In genomic region chr1:75393139-75393538, GRCm38 (mm10) we compare ENCODE assay signal across 8 mouse cellular contexts. TPM values are rescaled to one million over a fixed set of nuclear protein-coding genes. Genes with fewer than 3 reads are reported as not detected.
DNase-seq lines count a peak whose midpoint lies in the region; ATAC-seq and TF ChIP-seq lines count a peak whose summit lies in the region.

No protein-coding gene starts in this region.

- H3K9ac ChIP-seq in intestine, postnatal 0 days (ENCODE audit: low read depth, low read length) = no peak overlapping the region
- H3K9ac ChIP-seq in stomach, postnatal 0 days (ENCODE audit: low read length) = no peak overlapping the region
- no peak overlapping the region for H3K9ac ChIP-seq in midbrain, embryonic 14.5 days (replicated peaks; ENCODE audit: low read length)

- no peak overlapping the region for H3K4me3 ChIP-seq in C2C12 (ENCODE audit: insufficient read depth, poor library complexity, severe bottlenecking)
- no peak overlapping the region for H3K4me3 ChIP-seq in intestine, postnatal 0 days (ENCODE audit: low read depth, low read length)
- no peak overlapping the region for H3K4me3 ChIP-seq in stomach, postnatal 0 days (ENCODE audit: low read depth, low read length)
- no peak overlapping the region for H3K4me3 ChIP-seq in midbrain, embryonic 14.5 days (replicated peaks; ENCODE audit: low read depth, low read length)

- no peaks in the 10 kb centered on the region for H3K27me3 ChIP-seq in C2C12 (ENCODE audit: control insufficient read depth, insufficient read depth, insufficient read length)
- peaks cover 17% of the 10 kb centered on the region for H3K27me3 ChIP-seq in intestine, postnatal 0 days (replicated peaks; ENCODE audit: control insufficient read depth, insufficient read depth, low read length)
- H3K27me3 ChIP-seq in stomach, postnatal 0 days (ENCODE audit: control insufficient read depth, insufficient read depth, low read length) = no peaks in the 10 kb centered on the region
- peaks cover 19% of the 10 kb centered on the region for H3K27me3 ChIP-seq in midbrain, embryonic 14.5 days (ENCODE audit: control insufficient read depth, insufficient read depth, low read length)

- no peak overlapping the region for H3K4me2 ChIP-seq in intestine, postnatal 0 days (replicated peaks; ENCODE audit: low read depth)
- no peak overlapping the region for H3K4me2 ChIP-seq in stomach, postnatal 0 days (replicated peaks; ENCODE audit: low read depth)
- no peak overlapping the region for H3K4me2 ChIP-seq in midbrain, embryonic 14.5 days (ENCODE audit: low read length)

- no peaks in the 10 kb centered on the region for H3K9me3 ChIP-seq in intestine, postnatal 0 days (ENCODE audit: control insufficient read depth)
- no peaks in the 10 kb centered on the region for H3K9me3 ChIP-seq in stomach, postnatal 0 days (ENCODE audit: control insufficient read depth, low read length)
- H3K9me3 ChIP-seq in midbrain, embryonic 14.5 days (ENCODE audit: control insufficient read depth, low read length) = no peaks in the 10 kb centered on the region

- H3ac ChIP-seq in C2C12 (ENCODE audit: control insufficient read depth, insufficient read length, low read depth) = no peak overlapping the region

- H3K27ac ChIP-seq in intestine, postnatal 0 days (ENCODE audit: low read depth, low read length) = 0 out of 2 replicates have a peak overlapping the region, but pooled peaks have one; percentile 35
- H3K27ac ChIP-seq in stomach, postnatal 0 days (replicated peaks) = peak overlapping the region; percentile 81
- H3K27ac ChIP-seq in midbrain, embryonic 14.5 days (replicated peaks; ENCODE audit: low read depth, low read length) = no peak overlapping the region

- no peak for TF ChIP-seq EP300 in stomach, postnatal 0 days (optimal IDR thresholded peaks at IDR 0.05)

- peaks cover 39% of the 10 kb centered on the region for H3K36me3 ChIP-seq in C2C12 (ENCODE audit: control insufficient read depth, insufficient read depth)
- 0 out of 2 replicates have a peak, but pooled peaks cover 3% of the 10 kb centered on the region for H3K36me3 ChIP-seq in intestine, postnatal 0 days (ENCODE audit: control insufficient read depth, insufficient read depth)
- peaks cover 3% of the 10 kb centered on the region; the same call in 1 of the 2 replicates for H3K36me3 ChIP-seq in stomach, postnatal 0 days (ENCODE audit: control insufficient read depth, insufficient read depth, low read length)
- H3K36me3 ChIP-seq in midbrain, embryonic 14.5 days (ENCODE audit: control insufficient read depth, insufficient read depth, low read length) = peaks cover 7% of the 10 kb centered on the region; the same call in 1 of the 2 replicates

- H3K79me3 ChIP-seq in C2C12 (ENCODE audit: low read depth) = peaks cover 4% of the 10 kb centered on the region

- 61% methylated on average over 9 of the region's 9 CpGs for WGBS in intestine, postnatal 0 days
- 38% methylated on average over 9 of the region's 9 CpGs for whole genome bisulfite sequencing in stomach, postnatal 0 days
- WGBS in midbrain, embryonic 14.5 days = 71% methylated on average over 9 of the region's 9 CpGs

- H3K4me1 ChIP-seq in intestine, postnatal 0 days (replicated peaks; ENCODE audit: control insufficient read depth, insufficient read depth, low read length) = 0 out of 2 replicates have a peak, but pooled peaks cover under 1% of the 10 kb centered on the region
- no peaks in the 10 kb centered on the region for H3K4me1 ChIP-seq in stomach, postnatal 0 days (replicated peaks; ENCODE audit: control insufficient read depth, insufficient read depth)
- H3K4me1 ChIP-seq in midbrain, embryonic 14.5 days (ENCODE audit: control insufficient read depth, insufficient read depth, low read length) = peaks cover 11% of the 10 kb centered on the region

- no peak for TF ChIP-seq CTCF in C2C12 (IDR thresholded peaks at IDR 0.05; ENCODE audit: control insufficient read depth, insufficient read depth, insufficient read length)
- TF ChIP-seq CTCF in intestine, postnatal 0 days (IDR thresholded peaks at IDR 0.05; ENCODE audit: low read depth) = no peak
- TF ChIP-seq CTCF in stomach, postnatal 0 days (IDR thresholded peaks at IDR 0.05; ENCODE audit: low read depth) = no peak

- peaks cover 20% of the 10 kb centered on the region for H3K79me2 ChIP-seq in C2C12 (ENCODE audit: control insufficient read depth, insufficient read depth)

- DNase-seq in cerebellum, adult 11 months = peak; percentile 92
- DNase-seq in gastrocnemius, adult 8-10 months (ENCODE audit: low spot score in 2 of 2) = peak; percentile 80 to 92
- no peak for DNase-seq in stomach, postnatal 0 days (ENCODE audit: low spot score)
- no peak for DNase-seq in midbrain, embryonic 14.5 days
- no peak for DNase-seq in adrenal gland, postnatal 36 days

- no peak for ATAC-seq in intestine, postnatal 0 days
- peak; percentile 35; the same call in 1 of the 2 replicates for ATAC-seq in stomach, postnatal 0 days (ENCODE audit: low FRiP score, low TSS enrichment)
- no peak for ATAC-seq in midbrain, embryonic 14.5 days (ENCODE audit: low FRiP score, low TSS enrichment)
- ATAC-seq in activated CD4-positive, CD25-positive, alpha-beta regulatory T cell, adult 4 months = no peak

TF ChIP-seq in C2C12, 6 proteins besides CTCF, POLR2A, EP300 and RAD21:
- peak; percentile 45 for TF ChIP-seq MYOD1 (IDR thresholded peaks at IDR 0.05; ENCODE audit: control insufficient read depth, insufficient read length, low read depth)
- peak; percentile 12 for TF ChIP-seq FOSL1 (IDR thresholded peaks at IDR 0.05; ENCODE audit: insufficient read depth, low read length, poor library complexity, severe bottlenecking)
- TF ChIP-seq MAX (IDR thresholded peaks at IDR 0.05) = no peak
- no peak for TF ChIP-seq CEBPB (IDR thresholded peaks at IDR 0.05; ENCODE audit: low read depth)
- TF ChIP-seq MYOG (IDR thresholded peaks at IDR 0.05; ENCODE audit: control insufficient read depth, extremely low read depth, insufficient read length) = no peak
- TF ChIP-seq USF1 (IDR thresholded peaks at IDR 0.05; ENCODE audit: low read depth) = no peak

RNA-seq across cellular contexts. Expression of gene Speg, which starts 18.0 kb away (rescaled TPM):
- polyA plus RNA-seq in C2C12 (2012; fragmentation: generic; extraction: Trizol) = 29.4 TPM
- total RNA-seq in gastrocnemius, adult 8-10 months (2022) = 100 to 1,000 TPM; 283 to 320 (median 317) TPM
- 20.1 and 21.3 TPM in 2 replicates for polyA plus RNA-seq in intestine, postnatal 0 days (2015; fragmentation: Nextera tagmentation; extraction: Ambion mirVana)
- 28.8 and 30.0 TPM in 2 replicates for polyA plus RNA-seq in stomach, postnatal 0 days (2015; fragmentation: Nextera tagmentation; extraction: Ambion mirVana)
- 15.6 and 19.4 TPM in 2 replicates for polyA plus RNA-seq in midbrain, embryonic 14.5 days (2014; fragmentation: Nextera tagmentation; extraction: Ambion mirVana)
- total RNA-seq in adrenal gland, postnatal 36 days (2021) = 10 to 100 TPM in 1 of 2 experiments, 1 to 10 TPM in 1; 9.8 to 10.8 TPM
- not detected for polyA plus RNA-seq in activated CD4-positive, CD25-positive, alpha-beta regulatory T cell, adult 4 months (2017; shearing (Covaris generic))

RNA-seq across cellular contexts. Expression of gene Des, which starts 33.0 kb away (rescaled TPM):
- polyA plus RNA-seq in C2C12 (2012; fragmentation: generic; extraction: Trizol) = 657 TPM
- total RNA-seq in gastrocnemius, adult 8-10 months (2022) = 1,000 to 10,000 TPM; 2,187 to 2,605 (median 2,481) TPM
- polyA plus RNA-seq in intestine, postnatal 0 days (2015; fragmentation: Nextera tagmentation; extraction: Ambion mirVana) = 233 and 254 TPM in 2 replicates
- polyA plus RNA-seq in stomach, postnatal 0 days (2015; fragmentation: Nextera tagmentation; extraction: Ambion mirVana) = 223 and 291 TPM in 2 replicates
- polyA plus RNA-seq in midbrain, embryonic 14.5 days (2014; fragmentation: Nextera tagmentation; extraction: Ambion mirVana) = 0.32 and 1.4 TPM in 2 replicates
- 10 to 100 TPM; 18.6 to 19.5 TPM for total RNA-seq in adrenal gland, postnatal 36 days (2021)
- not detected for polyA plus RNA-seq in activated CD4-positive, CD25-positive, alpha-beta regulatory T cell, adult 4 months (2017; shearing (Covaris generic))

RNA-seq across cellular contexts. Expression of gene Gmppa, which starts 42.6 kb away (rescaled TPM):
- 78.8 TPM for polyA plus RNA-seq in C2C12 (2012; fragmentation: generic; extraction: Trizol)
- total RNA-seq in gastrocnemius, adult 8-10 months (2022) = 10 to 100 TPM; 41.1 to 50.3 (median 42.8) TPM
- polyA plus RNA-seq in intestine, postnatal 0 days (2015; fragmentation: Nextera tagmentation; extraction: Ambion mirVana) = 121 and 124 TPM in 2 replicates
- polyA plus RNA-seq in stomach, postnatal 0 days (2015; fragmentation: Nextera tagmentation; extraction: Ambion mirVana) = 85.2 and 98.6 TPM in 2 replicates
- polyA plus RNA-seq in midbrain, embryonic 14.5 days (2014; fragmentation: Nextera tagmentation; extraction: Ambion mirVana) = 75.7 and 75.9 TPM in 2 replicates
- total RNA-seq in adrenal gland, postnatal 36 days (2021) = 10 to 100 TPM; 58.7 to 72.1 TPM
- polyA plus RNA-seq in activated CD4-positive, CD25-positive, alpha-beta regulatory T cell, adult 4 months (2017; shearing (Covaris generic)) = 10 to 100 TPM; 43.8 to 51.5 TPM

RNA-seq across cellular contexts. Expression of gene Asic4, which starts 57.1 kb away (rescaled TPM):
- polyA plus RNA-seq in C2C12 (2012; fragmentation: generic; extraction: Trizol) = 0.05 TPM
- not detected for total RNA-seq in gastrocnemius, adult 8-10 months (2022)
- polyA plus RNA-seq in intestine, postnatal 0 days (2015; fragmentation: Nextera tagmentation; extraction: Ambion mirVana) = 0.97 and 1.2 TPM in 2 replicates
- 0.55 and 0.63 TPM in 2 replicates for polyA plus RNA-seq in stomach, postnatal 0 days (2015; fragmentation: Nextera tagmentation; extraction: Ambion mirVana)
- 16.6 and 34.3 TPM in 2 replicates for polyA plus RNA-seq in midbrain, embryonic 14.5 days (2014; fragmentation: Nextera tagmentation; extraction: Ambion mirVana)
- 1 to 10 TPM; 3.1 to 4.8 TPM for total RNA-seq in adrenal gland, postnatal 36 days (2021)
- not detected for polyA plus RNA-seq in activated CD4-positive, CD25-positive, alpha-beta regulatory T cell, adult 4 months (2017; shearing (Covaris generic))

Comparison
In these comparisons a context has a peak if more than half of its experiments do, and no peak if none do; other contexts are left out.
1. DNase-seq: peak in cerebellum, adult 11 months (single experiment) and gastrocnemius, adult 8-10 months (2 of 2); none in stomach, postnatal 0 days (single experiment), midbrain, embryonic 14.5 days (single experiment) and adrenal gland, postnatal 36 days (0 of 2).
2. RNA of gene Speg, which starts 18.0 kb away (polyA plus RNA-seq): 28.8 to 30.0 TPM in stomach, postnatal 0 days, 29.4 TPM in C2C12 (single experiment), 20.1 to 21.3 TPM in intestine, postnatal 0 days and 15.6 to 19.4 TPM in midbrain, embryonic 14.5 days; not detected in activated CD4-positive, CD25-positive, alpha-beta regulatory T cell, adult 4 months; every median in the first group is over 10 times any median in the second.
3. RNA of gene Des, which starts 33.0 kb away (polyA plus RNA-seq): 657 TPM in C2C12 (single experiment), 223 to 291 TPM in stomach, postnatal 0 days and 233 to 254 TPM in intestine, postnatal 0 days; 0.32 to 1.4 TPM in midbrain, embryonic 14.5 days and not detected in activated CD4-positive, CD25-positive, alpha-beta regulatory T cell, adult 4 months; every median in the first group is over 10 times any median in the second.